Mouse (Mus musculus) adrenal gland (tissue): ENCODE measurements around the gene Clasp2.

Experiments used
- intact Hi-C: fragments of 180-260 bp; cut with DNase I; formaldehyde crosslinking; loops from one replicate; pipeline ENCODE4 v1.15.1; 2025

The Clasp2 gene

GRCm38 (mm10) chr9:113924883-113925282 is 183.6 kb downstream of the Clasp2 start:
- intact Hi-C loops = no loop called here

- intact Hi-C loops = no loop called here
Observed at GRCm38 (mm10) chr9:113928591-113928990, 187.3 kb downstream of the Clasp2 start.

DNA sequence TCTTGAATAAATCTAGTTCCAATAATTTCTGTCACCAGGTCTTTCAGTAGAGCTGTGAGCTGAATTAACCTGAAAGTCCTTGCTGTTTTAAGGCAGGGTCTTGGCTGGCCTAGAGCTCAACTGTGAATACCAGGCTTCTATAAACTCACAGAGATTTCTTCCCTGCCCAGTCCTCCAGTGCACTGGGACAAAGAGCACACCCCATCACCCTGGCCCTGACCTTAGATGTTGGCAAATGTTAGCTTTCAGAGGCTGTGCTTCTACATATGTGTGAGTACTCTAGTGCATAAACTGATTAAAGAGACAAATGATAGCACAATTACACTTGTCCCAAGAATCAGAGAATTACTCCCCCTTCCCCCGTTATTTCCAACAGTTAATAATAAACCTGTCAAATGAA is 188.4 kb downstream of the Clasp2 start:
- intact Hi-C loops = no loop called here

DNA sequence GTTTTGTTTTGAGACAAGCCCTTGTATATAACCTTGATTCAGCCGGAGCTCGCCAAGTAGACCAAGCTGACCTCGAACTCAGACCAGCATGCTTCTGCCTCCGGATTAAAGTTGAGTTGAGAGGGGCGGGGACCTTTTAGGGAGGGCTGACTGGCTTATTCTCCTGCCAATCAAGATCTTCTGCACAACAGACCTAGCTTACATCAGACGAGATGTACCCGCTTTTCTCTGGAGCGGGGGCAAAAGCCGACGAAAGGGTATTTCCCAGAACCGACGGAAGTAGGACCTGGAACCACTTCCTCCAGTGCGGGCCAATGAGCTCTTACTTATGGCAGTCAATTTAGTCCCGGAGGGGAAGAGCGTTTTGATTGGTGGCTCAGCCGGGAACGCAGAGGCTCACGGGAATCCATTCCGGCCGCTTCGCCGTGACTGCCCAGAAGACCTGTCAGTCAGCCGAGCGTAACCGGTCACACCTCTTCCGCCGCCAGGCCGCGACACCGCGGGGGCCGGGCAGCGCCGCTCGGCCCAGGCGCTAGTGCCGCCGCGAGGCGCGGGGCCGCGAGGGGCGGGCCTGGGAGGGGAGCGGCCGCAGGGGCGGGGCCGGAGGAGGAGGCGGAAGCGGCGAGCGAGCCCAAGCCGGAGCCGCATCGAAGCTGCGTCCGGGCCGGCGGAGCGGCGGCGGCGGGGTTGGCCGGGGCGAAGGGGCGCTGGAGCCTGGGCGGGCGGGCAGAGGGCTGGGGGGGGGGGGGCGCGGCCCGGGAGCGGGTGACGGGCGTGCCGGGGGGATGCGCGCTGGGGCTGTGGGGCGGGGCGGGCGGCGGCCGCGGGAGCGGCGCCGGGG is 189.5 kb downstream of the Clasp2 start, which contains the start of gene Ubp1:
Gene Ubp1, plus strand, starts transcription at position 401 of the 841 bp plus-strand sequence.
- intact Hi-C loops = no loop called here

- intact Hi-C loops = no loop called here
Observed at GRCm38 (mm10) chr9:113931375-113932099, 190.3 kb downstream of the Clasp2 start.

- intact Hi-C loops = no loop called here
Observed at GRCm38 (mm10) chr9:113932100-113932470, 190.8 kb downstream of the Clasp2 start.

DNA sequence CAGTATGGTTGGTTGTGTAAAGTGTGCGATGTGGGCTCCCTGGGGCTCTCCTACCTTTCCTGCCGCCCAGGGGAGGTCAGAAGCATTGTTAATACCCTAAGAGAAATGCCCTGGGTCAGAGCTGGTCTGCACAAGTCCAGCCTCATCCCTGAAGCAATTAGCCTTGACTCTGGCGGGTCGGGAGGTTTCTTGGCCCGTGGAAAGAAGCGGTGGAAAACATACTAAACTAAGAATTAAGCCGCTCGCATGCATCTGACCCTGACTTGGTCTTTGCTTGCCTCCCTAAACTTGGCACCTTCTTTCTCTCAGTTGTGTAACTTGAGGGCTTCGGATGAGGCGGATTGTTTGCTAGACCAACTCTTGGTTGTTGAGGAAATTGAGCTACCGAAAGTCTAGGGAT is 191.2 kb downstream of the Clasp2 start:
- intact Hi-C loops = no loop called here

GRCm38 (mm10) chr9:113935638-113936037 is 194.4 kb downstream of the Clasp2 start:
- intact Hi-C loops = no loop called here

DNA sequence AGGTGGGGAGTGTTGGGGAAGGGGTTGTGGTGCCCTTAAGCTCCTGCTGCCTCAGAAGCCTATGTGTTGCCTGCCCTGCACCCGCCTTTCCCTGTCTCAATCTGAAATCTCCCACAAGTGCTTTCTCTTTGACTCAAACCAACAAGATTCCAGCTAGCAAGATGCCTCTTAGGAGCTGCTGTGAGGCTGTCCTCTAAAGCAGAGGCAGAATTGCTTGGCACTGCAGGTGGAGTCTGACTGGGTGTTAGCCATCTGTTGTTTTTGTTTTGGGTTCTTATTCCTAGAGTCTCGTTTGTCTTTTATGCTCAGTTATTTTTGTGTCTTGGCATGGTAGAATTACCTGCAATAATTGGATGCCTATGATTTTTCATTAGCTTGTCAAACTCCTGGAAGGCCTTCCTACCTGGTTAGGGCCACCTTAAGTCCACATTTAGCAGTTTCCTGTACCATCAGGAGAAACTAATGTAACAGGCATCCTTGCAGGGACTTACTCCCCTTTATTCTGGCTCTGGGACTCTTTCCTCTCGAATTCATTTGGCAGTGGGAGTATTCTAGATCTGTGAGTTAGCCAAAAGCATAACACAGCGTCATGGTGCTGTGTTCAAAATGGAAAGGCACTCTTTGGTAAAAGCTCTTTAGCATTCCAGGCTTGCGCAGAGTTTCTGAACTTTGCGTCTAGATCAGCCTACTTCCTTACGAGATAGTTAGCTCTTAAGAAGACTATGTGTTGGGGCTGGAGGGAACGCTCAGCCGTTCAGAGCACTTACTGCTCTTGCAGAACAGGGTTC is 198.0 kb downstream of the Clasp2 start:
- intact Hi-C loops = no loop called here

DNA sequence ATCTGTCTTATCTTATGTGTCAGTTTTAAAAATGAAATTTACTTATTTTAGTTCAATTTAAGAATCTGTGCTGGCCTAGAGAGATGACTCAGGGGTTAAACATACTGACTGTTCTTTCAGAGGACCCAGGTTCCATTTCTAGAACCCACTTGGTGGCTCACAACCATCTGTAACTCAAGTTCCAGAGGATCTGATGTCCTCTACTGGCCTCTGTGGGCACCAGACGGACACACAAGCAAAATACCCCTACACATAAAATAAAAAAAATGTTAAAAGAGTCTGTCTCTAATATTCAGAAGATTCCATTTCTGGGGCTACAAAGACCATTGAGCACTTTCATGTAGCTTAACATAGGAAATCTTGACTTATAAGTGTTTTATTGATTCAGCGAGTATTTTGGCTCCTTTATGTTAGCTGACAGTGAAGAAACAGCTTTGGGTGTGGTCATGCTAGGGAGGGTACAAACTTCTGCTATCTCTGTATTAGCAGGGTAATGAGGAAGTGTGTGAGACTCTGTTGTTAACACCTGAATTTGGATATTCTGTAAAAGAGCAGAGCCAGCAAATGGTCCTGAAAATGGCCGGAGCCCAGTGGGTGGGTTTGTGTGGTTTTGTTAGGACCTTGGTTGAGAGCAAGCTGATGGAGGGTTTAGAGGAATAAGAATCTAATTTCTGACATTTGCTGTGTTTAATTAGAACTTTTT is 200.0 kb downstream of the Clasp2 start:
- intact Hi-C loops = no loop called here

DNA sequence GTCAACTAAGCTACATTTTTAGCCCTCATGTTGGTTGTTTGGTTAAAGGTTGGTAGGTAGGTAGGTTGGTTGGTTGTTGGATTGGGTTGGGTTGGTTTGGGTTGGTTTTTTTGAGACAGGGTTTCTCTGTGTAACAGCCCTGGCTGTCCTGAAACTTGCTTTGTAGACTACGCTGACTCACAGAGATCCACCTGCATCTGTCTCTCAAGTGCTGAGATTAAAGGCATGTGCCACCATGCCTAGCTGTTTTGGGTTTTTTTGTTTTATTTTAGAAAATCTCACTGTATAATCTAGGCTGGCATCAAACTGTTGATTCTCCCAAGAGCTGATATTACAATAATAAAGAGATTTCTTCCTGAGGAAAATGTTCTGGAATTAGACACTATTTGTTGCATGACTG is 202.1 kb downstream of the Clasp2 start:
- intact Hi-C loops = no loop called here

DNA sequence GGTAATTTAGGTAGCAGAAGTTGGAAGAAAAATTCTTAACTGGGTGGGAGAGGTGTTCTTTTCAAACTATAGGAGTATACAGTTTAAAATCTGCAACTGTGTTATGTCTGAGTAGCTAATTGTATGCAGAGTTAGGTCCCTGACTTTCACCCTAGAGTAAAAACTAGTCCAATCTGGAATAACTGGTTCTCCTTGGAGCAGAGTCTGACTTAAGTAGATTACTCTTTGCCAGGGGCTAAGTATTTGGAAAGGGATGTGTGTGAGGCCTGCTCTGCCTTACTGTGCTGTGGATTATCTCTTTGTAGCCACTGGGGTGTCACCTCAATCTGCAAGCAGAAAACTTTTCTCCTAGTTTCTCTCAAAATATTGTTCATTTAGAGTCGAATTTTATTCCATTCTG is 205.9 kb downstream of the Clasp2 start:
- intact Hi-C loops = no loop called here

- intact Hi-C loops = no loop called here
Observed at GRCm38 (mm10) chr9:113957777-113958176, 216.5 kb downstream of the Clasp2 start.

GRCm38 (mm10) chr9:113963718-113964117 is 222.4 kb downstream of the Clasp2 start:
- intact Hi-C loops = no loop called here

DNA sequence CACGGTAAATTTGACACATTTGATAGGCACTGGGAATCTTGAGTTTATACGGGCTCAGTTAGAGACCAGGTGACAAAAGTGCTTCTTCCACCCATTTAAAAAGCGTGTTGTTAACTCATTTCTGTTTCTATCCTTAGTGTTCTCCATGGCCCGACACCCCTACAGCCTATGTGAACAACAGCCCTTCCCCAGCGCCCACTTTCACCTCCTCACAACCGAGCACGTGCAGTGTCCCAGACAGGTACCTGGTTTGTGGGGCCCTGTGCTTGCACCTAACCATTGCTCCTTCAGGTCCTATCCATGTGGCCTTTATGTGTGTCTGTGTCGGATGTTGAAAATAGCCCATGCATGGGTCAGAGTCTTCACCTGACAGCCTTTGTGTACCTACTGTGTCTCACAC is 223.1 kb downstream of the Clasp2 start:
- intact Hi-C loops = no loop called here

GRCm38 (mm10) chr9:113966838-113967237 is 225.6 kb downstream of the Clasp2 start:
- intact Hi-C loops = no loop called here

GRCm38 (mm10) chr9:113968967-113969366 is 227.7 kb downstream of the Clasp2 start:
- intact Hi-C loops = no loop called here
